Mouse (Mus musculus) hindbrain, embryonic 10.5 days (tissue): ENCODE data around the gene Pnrc2. TPM values are rescaled to one million over a fixed set of nuclear protein-coding genes. Genes with fewer than 3 reads are reported as not detected.

Experiments used
- DNase-seq: peaks from one replicate; pipeline ENCODE4 v3.0.0-alpha.2; 2017; ENCODE audit warnings: low spot score
- H3K27ac ChIP-seq: fragments of 300-500 bp; sonication (generic); 2 replicates; pipeline ENCODE4 v1.5.1; 2016; ENCODE audit warnings: mild to moderate bottlenecking, moderate library complexity
- H3K27me3 ChIP-seq: fragments of 300-500 bp; sonication (generic); 2 replicates; pipeline ENCODE4 v1.6.1; 2016; ENCODE audit warnings: mild to moderate bottlenecking; ENCODE audit not compliant: poor library complexity, insufficient read depth, severe bottlenecking
- H3K36me3 ChIP-seq: fragments of 300-500 bp; sonication (generic); 2 replicates; pipeline ENCODE4 v1.6.1; 2016; ENCODE audit warnings: mild to moderate bottlenecking, moderate library complexity
- H3K4me1 ChIP-seq: fragments of 300-500 bp; sonication (generic); replicated peaks from 2 replicates; pipeline ENCODE4 v1.6.1; 2016; ENCODE audit warnings: mild to moderate bottlenecking
- H3K4me3 ChIP-seq: fragments of 300-500 bp; sonication (generic); 2 replicates; pipeline ENCODE4 v1.5.1; 2016; ENCODE audit warnings: mild to moderate bottlenecking, moderate library complexity
- H3K9me3 ChIP-seq: fragments of 300-500 bp; sonication (generic); 2 replicates; pipeline ENCODE4 v1.6.1; 2016; ENCODE audit warnings: mild to moderate bottlenecking, moderate library complexity
- WGBS: fragments of 180-500 bp; shearing (Covaris S2); methylation state at CpG from one replicate; pipeline ENCODE4 v1.1.7; 2016; 5-methylcytosine and 5-hydroxymethylcytosine counted together
- polyA plus RNA-seq: library from polyadenylated mRNA; unstranded; fragments of >200 nt; fragmentation: Nextera tagmentation; extraction: Ambion mirVana; gene quantifications from 2 replicates; pipeline ENCODE4 v1.2.1, GENCODE M21; 2016

The Pnrc2 gene
- polyA plus RNA-seq, 1 experiment from 2014 or later, result 171 TPM

GRCm38 (mm10) chr4:135853987-135854546 lies 19.6 kb downstream of the Pnrc2 start:
- H3K4me1 ChIP-seq, result peaks cover 50% of the 10 kb centered on the region
- H3K36me3 ChIP-seq, result peaks cover 5% of the 10 kb centered on the region; the same call in 1 of the 2 replicates
- H3K9me3 ChIP-seq, result no peaks in the 10 kb centered on the region
- WGBS, result 92% methylated on average over 14 of the region's 14 CpGs
- H3K27me3 ChIP-seq, result no peaks in the 10 kb centered on the region
- no peak for DNase-seq
- H3K4me3 ChIP-seq, result peak overlapping the region; percentile 93; the same call in 1 of the 2 replicates
- H3K27ac ChIP-seq, result peak overlapping the region; percentile 99

- H3K27ac ChIP-seq, result 0 out of 2 replicates have a peak overlapping the region, but pooled peaks have one; percentile 77
- 86% methylated on average over 9 of the region's 9 CpGs for WGBS
- no peaks in the 10 kb centered on the region for H3K9me3 ChIP-seq
- no peaks in the 10 kb centered on the region for H3K27me3 ChIP-seq
- H3K4me3 ChIP-seq, result no peak overlapping the region
- no peaks in the 10 kb centered on the region for H3K36me3 ChIP-seq
- H3K4me1 ChIP-seq, result peaks cover 37% of the 10 kb centered on the region
- DNase-seq, result no peak
Observed at GRCm38 (mm10) chr4:135851942-135852341, 21.7 kb downstream of the Pnrc2 start.

- H3K27me3 ChIP-seq, result no peaks in the 10 kb centered on the region
- WGBS, result 42% methylated on average over 13 of the region's 13 CpGs
- peaks cover 36% of the 10 kb centered on the region for H3K4me1 ChIP-seq
- no peaks in the 10 kb centered on the region for H3K36me3 ChIP-seq
- peak overlapping the region; percentile 77 for H3K27ac ChIP-seq
- no peaks in the 10 kb centered on the region for H3K9me3 ChIP-seq
- DNase-seq, result no peak
- 0 out of 2 replicates have a peak overlapping the region, but pooled peaks have one; percentile 3 for H3K4me3 ChIP-seq
Observed at GRCm38 (mm10) chr4:135850411-135851095, 23.1 kb downstream of the Pnrc2 start.

GRCm38 (mm10) chr4:135847581-135847980 lies 26.1 kb downstream of the Pnrc2 start:
- DNase-seq, result no peak
- Histone ChIP-seq H3K36me3 (no peaks in the 10 kb centered on the region), H3K4me3 (no peak overlapping the region), H3K9me3 (no peaks in the 10 kb centered on the region), H3K27ac (no peak overlapping the region), H3K4me1 (peaks cover 17% of the 10 kb centered on the region), H3K27me3 (no peaks in the 10 kb centered on the region)
- WGBS, result 76% methylated on average over 5 of the region's 5 CpGs

- no peaks in the 10 kb centered on the region for H3K36me3 ChIP-seq
- no peaks in the 10 kb centered on the region for H3K27me3 ChIP-seq
- H3K27ac ChIP-seq, result no peak overlapping the region
- H3K4me3 ChIP-seq, result no peak overlapping the region
- 84% methylated on average over 6 of the region's 6 CpGs for WGBS
- 0 out of 2 replicates have a peak, but pooled peaks cover 2% of the 10 kb centered on the region for H3K4me1 ChIP-seq
- no peaks in the 10 kb centered on the region for H3K9me3 ChIP-seq
- DNase-seq, result peak; percentile 0
Observed at GRCm38 (mm10) chr4:135844400-135844799, 29.2 kb downstream of the Pnrc2 start.

- 90% methylated on average over 21 of the region's 21 CpGs for WGBS
- no peaks in the 10 kb centered on the region for H3K27me3 ChIP-seq
- no peak for DNase-seq
Observed at GRCm38 (mm10) chr4:135839293-135840011, 34.2 kb downstream of the Pnrc2 start.

GRCm38 (mm10) chr4:135838925-135839292 lies 34.7 kb downstream of the Pnrc2 start:
- Histone ChIP-seq H3K4me1 (peaks cover 5% of the 10 kb centered on the region), H3K36me3 (no peaks in the 10 kb centered on the region), H3K27me3 (no peaks in the 10 kb centered on the region), H3K27ac (no peak overlapping the region), H3K4me3 (no peak overlapping the region), H3K9me3 (no peaks in the 10 kb centered on the region)
- 80% methylated on average over 3 of the region's 3 CpGs for WGBS
- DNase-seq, result no peak

More at GRCm38 (mm10) chr4:135839293-135840011, 34.2 kb downstream of the Pnrc2 start:
- Histone ChIP-seq H3K9me3 (no peaks in the 10 kb centered on the region), H3K27ac (no peak overlapping the region), H3K4me3 (no peak overlapping the region), H3K4me1 (no peaks in the 10 kb centered on the region), H3K36me3 (no peaks in the 10 kb centered on the region)

- Histone ChIP-seq H3K36me3 (no peaks in the 10 kb centered on the region), H3K4me3 (no peak overlapping the region), H3K27ac (peak overlapping the region; percentile 81), H3K9me3 (no peaks in the 10 kb centered on the region), H3K4me1 (peaks cover 25% of the 10 kb centered on the region), H3K27me3 (no peaks in the 10 kb centered on the region)
- 78% methylated on average over 8 of the region's 8 CpGs for WGBS
- no peak for DNase-seq
Observed at GRCm38 (mm10) chr4:135834124-135834717, 39.4 kb downstream of the Pnrc2 start.

- H3K36me3 ChIP-seq, result no peaks in the 10 kb centered on the region
- peaks cover 32% of the 10 kb centered on the region for H3K4me1 ChIP-seq
- 58% methylated on average over 12 of the region's 12 CpGs for WGBS
- H3K27me3 ChIP-seq, result no peaks in the 10 kb centered on the region
- H3K4me3 ChIP-seq, result no peak overlapping the region
- peak; percentile 31 for DNase-seq
- H3K9me3 ChIP-seq, result no peaks in the 10 kb centered on the region
- peak overlapping the region; percentile 81 for H3K27ac ChIP-seq
Observed at GRCm38 (mm10) chr4:135833301-135834123, 40.1 kb downstream of the Pnrc2 start.

GRCm38 (mm10) chr4:135832070-135832469 lies 41.6 kb downstream of the Pnrc2 start:
- H3K4me1 ChIP-seq, result peaks cover 36% of the 10 kb centered on the region
- 88% methylated on average over 11 of the region's 11 CpGs for WGBS
- no peak overlapping the region for H3K4me3 ChIP-seq
- no peaks in the 10 kb centered on the region for H3K36me3 ChIP-seq
- no peaks in the 10 kb centered on the region for H3K27me3 ChIP-seq
- no peak overlapping the region for H3K27ac ChIP-seq
- H3K9me3 ChIP-seq, result no peaks in the 10 kb centered on the region
- no peak for DNase-seq

GRCm38 (mm10) chr4:135828491-135828890 lies 45.2 kb downstream of the Pnrc2 start:
- H3K27me3 ChIP-seq, result no peaks in the 10 kb centered on the region
- no peaks in the 10 kb centered on the region for H3K9me3 ChIP-seq
- peak; percentile 44 for DNase-seq
- no peak overlapping the region for H3K4me3 ChIP-seq
- peaks cover 31% of the 10 kb centered on the region for H3K4me1 ChIP-seq
- H3K27ac ChIP-seq, result peak overlapping the region; percentile 73
- WGBS, result 35% methylated on average over 11 of the region's 11 CpGs
- no peaks in the 10 kb centered on the region for H3K36me3 ChIP-seq

GRCm38 (mm10) chr4:135824254-135824653 lies 49.4 kb downstream of the Pnrc2 start:
- no peak for DNase-seq
- WGBS, result 51% methylated on average over 8 of the region's 8 CpGs
- Histone ChIP-seq H3K36me3 (no peaks in the 10 kb centered on the region), H3K4me1 (peaks cover 15% of the 10 kb centered on the region), H3K4me3 (no peak overlapping the region), H3K27ac (no peak overlapping the region), H3K9me3 (no peaks in the 10 kb centered on the region), H3K27me3 (no peaks in the 10 kb centered on the region)
